Mouse (Mus musculus): Measurements from ENCODE around the gene Hbb-bs.
"Not testable (repeated sequence)": the region's sequence is repeated elsewhere in the genome, so short reads cannot be mapped to it uniquely, and the experiment has no call there.

DNA sequence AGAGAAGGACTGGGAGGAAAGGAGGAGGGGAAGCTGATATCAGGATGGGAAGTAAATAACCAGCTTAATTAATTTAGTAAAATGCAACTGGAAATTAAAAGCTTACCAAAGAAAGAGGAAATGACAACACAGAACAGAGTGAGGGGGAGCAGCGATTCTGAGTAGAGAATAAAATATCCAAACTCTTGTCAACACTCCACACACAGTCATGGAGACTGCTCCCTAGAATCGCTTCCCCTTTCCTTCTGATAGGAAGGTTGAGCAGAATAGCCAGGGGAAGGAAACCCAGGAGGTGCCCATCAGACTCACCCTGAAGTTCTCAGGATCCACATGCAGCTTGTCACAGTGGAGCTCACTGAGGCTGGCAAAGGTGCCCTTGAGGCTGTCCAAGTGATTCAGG is 757 bp downstream of the Hbb-bs start:
- TF ChIP-seq MAX (IDR thresholded peaks at IDR 0.05); CTCF (IDR thresholded peaks at IDR 0.05; ENCODE audit: control insufficient read depth, insufficient read depth, insufficient read length); MYOD1 (IDR thresholded peaks at IDR 0.05; ENCODE audit: control insufficient read depth, insufficient read length, low read depth); CEBPB (IDR thresholded peaks at IDR 0.05; ENCODE audit: low read depth); USF1 (IDR thresholded peaks at IDR 0.05; ENCODE audit: low read depth); MYOG (IDR thresholded peaks at IDR 0.05; ENCODE audit: control insufficient read depth, extremely low read depth, insufficient read length); FOSL1 (IDR thresholded peaks at IDR 0.05; ENCODE audit: insufficient read depth, low read length, poor library complexity, severe bottlenecking): not testable (repeated sequence)

All from C2C12 (cell line).